Mouse (Mus musculus): ENCODE results near the gene Pof1b.

GRCm38 (mm10) chrX:112716587-112716986 lies 18.1 kb upstream of the Pof1b start:
- TF ChIP-seq POLR2A (IDR thresholded peaks at IDR 0.05; ENCODE audit: borderline replicate concordance, insufficient read depth, low read length), result no peak
- TF ChIP-seq CTCF (IDR thresholded peaks at IDR 0.05; ENCODE audit: borderline replicate concordance, insufficient read depth, low read depth, low read length), result no peak

Measured in cerebellum, adult 2 months (tissue).